Mouse (Mus musculus) neural tube, embryonic 11.5 days (tissue): ENCODE results near the gene Tmem41a. TPM values are rescaled to one million over a fixed set of nuclear protein-coding genes. Genes with fewer than 3 reads are reported as not detected.
A peak's percentile ranks its signal among the peaks of the same experiment; 100 is the strongest.
"Not testable (repeated sequence)": the region's sequence is repeated elsewhere in the genome, so short reads cannot be mapped to it uniquely, and the experiment has no call there.

ENCODE experiments used
- ATAC-seq: fragments of 200-750 bp; cut with Nextera tagmentation; 2 replicates; pipeline ENCODE4 v1.8.0; 2017; ENCODE audit warnings: moderate number of reproducible peaks, mild to moderate bottlenecking, moderate TSS enrichment, moderate library complexity; ENCODE audit not compliant: insufficient read depth, low FRiP score, low TSS enrichment
- DNase-seq: peaks from one replicate; pipeline ENCODE4 v3.0.0-alpha.2; 2015; ENCODE audit warnings: low spot score
- H3K27ac ChIP-seq: fragments of 300-500 bp; sonication (generic); 2 replicates; pipeline ENCODE4 v1.5.1; 2014; ENCODE audit warnings: low read depth, mild to moderate bottlenecking, low read length
- H3K27me3 ChIP-seq: fragments of 300-500 bp; sonication (generic); 2 replicates; pipeline ENCODE4 v1.6.1; 2014; ENCODE audit warnings: mild to moderate bottlenecking, low read length, mixed read lengths; ENCODE audit not compliant: control insufficient read depth, insufficient read depth
- H3K36me3 ChIP-seq: fragments of 300-500 bp; sonication (generic); 2 replicates; pipeline ENCODE4 v1.6.1; 2014; ENCODE audit warnings: mild to moderate bottlenecking, low read length, moderate library complexity, mixed read lengths; ENCODE audit not compliant: control insufficient read depth, insufficient read depth
- H3K4me1 ChIP-seq: fragments of 300-500 bp; sonication (generic); 2 replicates; pipeline ENCODE4 v1.6.1; 2014; ENCODE audit warnings: low read length, mixed read lengths; ENCODE audit not compliant: control insufficient read depth, insufficient read depth
- H3K4me2 ChIP-seq: fragments of 300-500 bp; sonication (generic); 2 replicates; pipeline ENCODE4 v1.6.1; 2014; ENCODE audit warnings: low read depth, mild to moderate bottlenecking, moderate library complexity
- H3K4me3 ChIP-seq: fragments of 300-500 bp; sonication (generic); 2 replicates; pipeline ENCODE4 v1.5.1; 2014; ENCODE audit warnings: low read depth, low read length
- H3K9ac ChIP-seq: fragments of 300-500 bp; sonication (generic); 2 replicates; pipeline ENCODE4 v1.6.1; 2014; ENCODE audit warnings: mild to moderate bottlenecking, low read length
- H3K9me3 ChIP-seq: fragments of 300-500 bp; sonication (generic); 2 replicates; pipeline ENCODE4 v1.6.1; 2016; ENCODE audit warnings: low read length; ENCODE audit not compliant: control insufficient read depth
- WGBS: fragments of 180-500 bp; shearing (Covaris S2); extraction: QIAGEN DNeasy Blood & Tissue Kit; methylation state at CpG from one replicate; pipeline ENCODE4 v1.1.7; 2014; 5-methylcytosine and 5-hydroxymethylcytosine counted together
- polyA plus RNA-seq: library from polyadenylated mRNA; unstranded; fragments of >200 nt; fragmentation: Nextera tagmentation; extraction: Ambion mirVana; gene quantifications from 2 replicates; pipeline ENCODE4 v1.2.1, GENCODE M21; 2014

Tmem41a gene
- polyA plus RNA-seq, 1 experiment from 2014 or later: 55.7 TPM

- Histone ChIP-seq H3K4me3 (no peak overlapping the region), H3K36me3 (no peaks in the 10 kb centered on the region; the same call in 1 of the 2 replicates), H3K9me3 (no peaks in the 10 kb centered on the region), H3K4me2 (no peak overlapping the region), H3K27ac (no peak overlapping the region), H3K4me1 (no peaks in the 10 kb centered on the region), H3K27me3 (no peaks in the 10 kb centered on the region), H3K9ac (no peak overlapping the region)
- WGBS: 68% methylated on average over 7 of the region's 7 CpGs
- DNase-seq: peak; percentile 1
- ATAC-seq: no peak
Measured at GRCm38 (mm10) chr16:21916681-21917080, 30.7 kb downstream of the Tmem41a start.

- Histone ChIP-seq H3K9me3 (no peaks in the 10 kb centered on the region), H3K4me1 (no peaks in the 10 kb centered on the region), H3K27ac (no peak overlapping the region), H3K36me3 (no peaks in the 10 kb centered on the region), H3K27me3 (no peaks in the 10 kb centered on the region), H3K4me3 (no peak overlapping the region), H3K4me2 (no peak overlapping the region), H3K9ac (no peak overlapping the region)
- peak; percentile 5 for DNase-seq
- no peak for ATAC-seq
- WGBS: 94% methylated on average over 6 of the region's 6 CpGs
Measured at GRCm38 (mm10) chr16:21913347-21913746, 34.0 kb downstream of the Tmem41a start.

GRCm38 (mm10) chr16:21908906-21909305 is 38.4 kb downstream of the Tmem41a start:
- not testable (repeated sequence) for H3K36me3 ChIP-seq, H3K4me2 ChIP-seq, H3K4me3 ChIP-seq, H3K27me3 ChIP-seq, DNase-seq, H3K9ac ChIP-seq, H3K27ac ChIP-seq, H3K9me3 ChIP-seq, H3K4me1 ChIP-seq, ATAC-seq
- WGBS: 27% methylated on average over 6 of the region's 8 CpGs

- H3K27ac ChIP-seq: no peak overlapping the region
- no peak overlapping the region for H3K9ac ChIP-seq
- no peaks in the 10 kb centered on the region for H3K27me3 ChIP-seq
- DNase-seq: no peak
- H3K4me3 ChIP-seq: no peak overlapping the region
- H3K9me3 ChIP-seq: no peaks in the 10 kb centered on the region
- H3K4me2 ChIP-seq: no peak overlapping the region
- H3K4me1 ChIP-seq: no peaks in the 10 kb centered on the region
- WGBS: 88% methylated on average over 6 of the region's 6 CpGs
- no peaks in the 10 kb centered on the region for H3K36me3 ChIP-seq
- no peak for ATAC-seq
Measured at GRCm38 (mm10) chr16:21906902-21907301, 40.5 kb downstream of the Tmem41a start.

- Histone ChIP-seq H3K4me1 (no peaks in the 10 kb centered on the region), H3K27me3 (no peaks in the 10 kb centered on the region), H3K9me3 (no peaks in the 10 kb centered on the region), H3K27ac (no peak overlapping the region), H3K4me3 (no peak overlapping the region), H3K9ac (no peak overlapping the region), H3K4me2 (no peak overlapping the region), H3K36me3 (no peaks in the 10 kb centered on the region)
- ATAC-seq: no peak
- DNase-seq: no peak
- 88% methylated on average over 7 of the region's 7 CpGs for WGBS
Measured at GRCm38 (mm10) chr16:21905996-21906395, 41.4 kb downstream of the Tmem41a start.

- no peak overlapping the region for H3K9ac ChIP-seq
- no peak overlapping the region for H3K27ac ChIP-seq
- WGBS: 88% methylated on average over 10 of the region's 10 CpGs
Measured at GRCm38 (mm10) chr16:21904636-21905035, 42.7 kb downstream of the Tmem41a start.

GRCm38 (mm10) chr16:21901286-21901685 is 46.1 kb downstream of the Tmem41a start:
- WGBS: 79% methylated on average over 5 of the region's 5 CpGs
- no peak overlapping the region for H3K4me2 ChIP-seq
- DNase-seq: no peak
- H3K4me1 ChIP-seq: no peaks in the 10 kb centered on the region
- no peaks in the 10 kb centered on the region for H3K27me3 ChIP-seq
- H3K36me3 ChIP-seq: no peaks in the 10 kb centered on the region
- H3K27ac ChIP-seq: no peak overlapping the region
- H3K4me3 ChIP-seq: no peak overlapping the region
- ATAC-seq: no peak
- H3K9me3 ChIP-seq: no peaks in the 10 kb centered on the region
- H3K9ac ChIP-seq: no peak overlapping the region

More at GRCm38 (mm10) chr16:21904636-21905035, 42.7 kb downstream of the Tmem41a start:
- Histone ChIP-seq H3K9me3 (no peaks in the 10 kb centered on the region), H3K36me3 (no peaks in the 10 kb centered on the region), H3K4me2 (no peak overlapping the region), H3K27me3 (no peaks in the 10 kb centered on the region), H3K4me1 (no peaks in the 10 kb centered on the region), H3K4me3 (no peak overlapping the region)
- no peak for ATAC-seq
- DNase-seq: no peak

- WGBS: 93% methylated on average over 6 of the region's 6 CpGs
- H3K27ac ChIP-seq: no peak overlapping the region
- H3K27me3 ChIP-seq: no peaks in the 10 kb centered on the region
Measured at GRCm38 (mm10) chr16:21893890-21894289, 53.5 kb downstream of the Tmem41a start.

GRCm38 (mm10) chr16:21887601-21888000 is 59.8 kb downstream of the Tmem41a start:
- Histone ChIP-seq H3K9ac (no peak overlapping the region), H3K27me3 (no peaks in the 10 kb centered on the region), H3K4me3 (no peak overlapping the region), H3K4me1 (no peaks in the 10 kb centered on the region), H3K4me2 (no peak overlapping the region), H3K36me3 (no peaks in the 10 kb centered on the region), H3K9me3 (no peaks in the 10 kb centered on the region), H3K27ac (no peak overlapping the region)
- DNase-seq: no peak
- WGBS: 85% methylated on average over 2 of the region's 2 CpGs
- no peak for ATAC-seq

More at GRCm38 (mm10) chr16:21893890-21894289, 53.5 kb downstream of the Tmem41a start:
- H3K9ac ChIP-seq: no peak overlapping the region
- H3K4me2 ChIP-seq: no peak overlapping the region
- no peaks in the 10 kb centered on the region for H3K9me3 ChIP-seq
- no peaks in the 10 kb centered on the region for H3K4me1 ChIP-seq
- DNase-seq: no peak
- no peak for ATAC-seq
- no peaks in the 10 kb centered on the region for H3K36me3 ChIP-seq
- no peak overlapping the region for H3K4me3 ChIP-seq
